Mouse (Mus musculus): Measurements from ENCODE around the gene Fbll1.
"Not testable (repeated sequence)": the region's sequence is repeated elsewhere in the genome, so short reads cannot be mapped to it uniquely, and the experiment has no call there.

Gene Fbll1

GRCm38 (mm10) chr11:35798874-35799273 lies at the start of gene Fbll1:
TSS of gene Fbll1 (minus strand) at chr11:35798884.
- DNase-seq: peak; percentile 19 to 25

GRCm38 (mm10) chr11:35844299-35844698 lies 45.6 kb upstream of the Fbll1 start:
- DNase-seq: no peak

- DNase-seq: peak in 1 of 2 experiments; percentile 16
These were observed 43.9 kb upstream of the Fbll1 start for GRCm38 (mm10) chr11:35842560-35842959.

GRCm38 (mm10) chr11:35841738-35842325 lies 43.1 kb upstream of the Fbll1 start:
- DNase-seq: peak; percentile 69 to 71

- not testable (repeated sequence) for DNase-seq
These were observed 42.1 kb upstream of the Fbll1 start for GRCm38 (mm10) chr11:35840806-35841205.

GRCm38 (mm10) chr11:35840282-35840681 lies 41.6 kb upstream of the Fbll1 start:
- DNase-seq: peak; percentile 59 to 60

GRCm38 (mm10) chr11:35838345-35839338 lies 40.0 kb upstream of the Fbll1 start:
- DNase-seq: peak; percentile 90 to 92

- no peak for DNase-seq
These were observed 38.8 kb upstream of the Fbll1 start for GRCm38 (mm10) chr11:35837156-35838126.

GRCm38 (mm10) chr11:35834022-35834760 lies 35.5 kb upstream of the Fbll1 start, which contains the start of gene Rars:
TSS of gene Rars (minus strand) at chr11:35834506.
- DNase-seq: peak; percentile 96 to 97

- DNase-seq: peak in 1 of 2 experiments; percentile 4
These were observed 34.6 kb upstream of the Fbll1 start for GRCm38 (mm10) chr11:35833270-35833669.

- no peak for DNase-seq
These were observed 33.5 kb upstream of the Fbll1 start for GRCm38 (mm10) chr11:35832139-35832538.

GRCm38 (mm10) chr11:35827714-35828113 lies 29.0 kb upstream of the Fbll1 start:
- DNase-seq: no peak

GRCm38 (mm10) chr11:35816316-35816715 lies 17.6 kb upstream of the Fbll1 start:
- no peak for DNase-seq

GRCm38 (mm10) chr11:35811458-35811857 lies 12.8 kb upstream of the Fbll1 start:
- no peak for DNase-seq

GRCm38 (mm10) chr11:35801332-35801731 lies 2.6 kb upstream of the Fbll1 start:
- no peak for DNase-seq

- no peak for DNase-seq
These were observed 226 bp downstream of the Fbll1 start for GRCm38 (mm10) chr11:35798495-35798820.

- DNase-seq: peak in 1 of 2 experiments; percentile 3
These were observed 761 bp downstream of the Fbll1 start for GRCm38 (mm10) chr11:35797751-35798494.

- DNase-seq: not testable (repeated sequence)
These were observed 5.9 kb downstream of the Fbll1 start for GRCm38 (mm10) chr11:35792800-35793199.

GRCm38 (mm10) chr11:35788443-35788842 lies 10.2 kb downstream of the Fbll1 start:
- no peak for DNase-seq

- DNase-seq: no peak
These were observed 14.1 kb downstream of the Fbll1 start for GRCm38 (mm10) chr11:35784537-35784936.

GRCm38 (mm10) chr11:35784002-35784401 lies 14.7 kb downstream of the Fbll1 start:
- DNase-seq: no peak
